Mouse (Mus musculus): ENCODE data around the gene Fndc7. TPM values are rescaled to one million over a fixed set of nuclear protein-coding genes. Genes with fewer than 3 reads are reported as not detected.

Fndc7 gene
- polyA plus RNA-seq (2012; rRNA removed): 0.06 and 0.17 TPM in 2 replicates

GRCm38 (mm10) chr3:108889908-108890307, at the start of gene Fndc7:
Fndc7 (minus strand) TSS chr3:108890008.

GRCm38 (mm10) chr3:108939573-108939972, 49.8 kb upstream of the Fndc7 start, which contains the start of gene Henmt1:
Henmt1 (plus strand) TSS chr3:108939873.

GRCm38 (mm10) chr3:108911548-108912413, 22.0 kb upstream of the Fndc7 start, which contains the start of gene Prpf38b:
Prpf38b (minus strand) TSS chr3:108911727.

GRCm38 (mm10) chr3:108840000-108840715, 49.6 kb downstream of the Fndc7 start, which contains the start of gene Stxbp3:
Stxbp3 (minus strand) TSS chr3:108840526.

Other genes starting within 250 kb of the Fndc7 start
- gene Clcc1, start 236.1 kb downstream of the Fndc7 start, polyA plus RNA-seq (2012; rRNA removed): 6.2 and 9.3 TPM in 2 replicates
- 2.4 TPM in 2 replicates for gene Gpsm2, start 167.7 kb downstream of the Fndc7 start, polyA plus RNA-seq (2012; rRNA removed)
- not detected in 2 replicates for gene Aknad1, start 150.3 kb downstream of the Fndc7 start, polyA plus RNA-seq (2012; rRNA removed)
- gene Stxbp3, start 49.5 kb downstream of the Fndc7 start, polyA plus RNA-seq (2012; rRNA removed): 0.57 and 1.3 TPM in 2 replicates
- gene Prpf38b, start 21.7 kb upstream of the Fndc7 start, polyA plus RNA-seq (2012; rRNA removed): 19.2 and 37.7 TPM in 2 replicates
- gene Henmt1, start 49.9 kb upstream of the Fndc7 start, polyA plus RNA-seq (2012; rRNA removed): not detected in 2 replicates
- 0.90 TPM in 1 of 2 replicates, not detected in the other for gene Gm9857, start 50.4 kb upstream of the Fndc7 start, polyA plus RNA-seq (2012; rRNA removed)
- 0.55 and 0.90 TPM in 2 replicates for gene Fam102b, start 137.6 kb upstream of the Fndc7 start, polyA plus RNA-seq (2012; rRNA removed)
- not detected in 2 replicates for gene Slc25a54, start 190.5 kb upstream of the Fndc7 start, polyA plus RNA-seq (2012; rRNA removed)
- 3.3 and 7.1 TPM in 2 replicates for gene Slc25a24, start 233.1 kb upstream of the Fndc7 start, polyA plus RNA-seq (2012; rRNA removed)